Mouse (Mus musculus) kidney, embryonic 14.5 days (tissue): ENCODE results near the gene Prkca. TPM values are rescaled to one million over a fixed set of nuclear protein-coding genes. Genes with fewer than 3 reads are reported as not detected.

Source experiments
- ATAC-seq: fragments of 200-750 bp; cut with Nextera tagmentation; 2 replicates; pipeline ENCODE4 v1.8.0; 2017; ENCODE audit warnings: moderate number of reproducible peaks, mild to moderate bottlenecking, moderate TSS enrichment, moderate library complexity; ENCODE audit not compliant: low FRiP score, low TSS enrichment
- H3K27ac ChIP-seq: fragments of 300-500 bp; sonication (generic); 2 replicates; pipeline ENCODE4 v1.5.1; 2014; ENCODE audit warnings: low read depth, mild to moderate bottlenecking, low read length, moderate library complexity, mixed read lengths
- H3K27me3 ChIP-seq: fragments of 300-500 bp; sonication (generic); 2 replicates; pipeline ENCODE4 v1.6.1; 2014; ENCODE audit warnings: mild to moderate bottlenecking, low read length; ENCODE audit not compliant: control insufficient read depth, insufficient read depth
- H3K36me3 ChIP-seq: fragments of 300-500 bp; sonication (generic); 2 replicates; pipeline ENCODE4 v1.6.1; 2014; ENCODE audit warnings: low read length, mixed read lengths; ENCODE audit not compliant: control insufficient read depth, insufficient read depth
- H3K4me1 ChIP-seq: fragments of 300-500 bp; sonication (generic); 2 replicates; pipeline ENCODE4 v1.6.1; 2014; ENCODE audit warnings: low read length, mixed read lengths; ENCODE audit not compliant: control insufficient read depth, insufficient read depth
- H3K4me2 ChIP-seq: fragments of 300-500 bp; sonication (generic); replicated peaks from 2 replicates; pipeline ENCODE4 v1.6.1; 2014; ENCODE audit warnings: low read depth, mild to moderate bottlenecking, low read length
- H3K4me3 ChIP-seq: fragments of 300-500 bp; sonication (generic); 2 replicates; pipeline ENCODE4 v1.5.1; 2014; ENCODE audit warnings: mild to moderate bottlenecking, low read length
- H3K9ac ChIP-seq: fragments of 300-500 bp; sonication (generic); 2 replicates; pipeline ENCODE4 v1.6.1; 2014; ENCODE audit warnings: low read depth, mild to moderate bottlenecking, low read length, moderate library complexity
- H3K9me3 ChIP-seq: fragments of 300-500 bp; sonication (generic); 2 replicates; pipeline ENCODE4 v1.6.1; 2016; ENCODE audit warnings: low read length; ENCODE audit not compliant: control insufficient read depth
- WGBS: fragments of 180-500 bp; shearing (Covaris S2); extraction: QIAGEN DNeasy Blood & Tissue Kit; methylation state at CpG from one replicate; pipeline ENCODE4 v1.1.7; 2014; 5-methylcytosine and 5-hydroxymethylcytosine counted together
- polyA plus RNA-seq: library from polyadenylated mRNA; unstranded; fragments of >200 nt; fragmentation: Nextera tagmentation; extraction: Ambion mirVana; gene quantifications from 2 replicates; pipeline ENCODE4 v1.2.1, GENCODE M21; 2014

Gene Prkca
- polyA plus RNA-seq, 1 experiment from 2014 or later: 10.9 TPM

DNA sequence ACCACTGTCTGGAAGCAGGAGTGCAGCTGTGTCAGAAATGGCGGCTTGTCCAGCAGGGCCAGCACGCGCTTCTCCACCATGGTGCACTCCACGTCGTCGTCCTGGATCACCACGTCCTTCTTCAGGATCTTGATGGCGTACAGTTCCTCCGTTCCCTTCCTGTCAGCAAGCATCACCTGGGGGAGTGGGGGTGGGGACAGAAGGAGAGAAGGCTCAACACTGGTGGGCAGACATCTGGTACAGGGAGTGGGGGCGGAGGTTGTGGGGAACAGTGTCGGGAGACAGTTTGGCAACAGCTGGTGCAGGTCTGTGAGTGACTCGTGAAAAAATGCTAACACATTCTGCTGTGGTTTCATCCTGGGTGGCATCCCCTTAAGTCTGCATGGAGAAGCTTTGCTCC lies 359.8 kb downstream of the Prkca start:
- WGBS: 85% methylated on average over 12 of the region's 12 CpGs
- Histone ChIP-seq H3K9me3 (no peaks in the 10 kb centered on the region), H3K27ac (no peak overlapping the region), H3K36me3 (no peaks in the 10 kb centered on the region), H3K27me3 (no peaks in the 10 kb centered on the region), H3K9ac (no peak overlapping the region), H3K4me3 (no peak overlapping the region), H3K4me1 (0 out of 2 replicates have a peak, but pooled peaks cover 12% of the 10 kb centered on the region), H3K4me2 (no peak overlapping the region)
- no peak for ATAC-seq

DNA sequence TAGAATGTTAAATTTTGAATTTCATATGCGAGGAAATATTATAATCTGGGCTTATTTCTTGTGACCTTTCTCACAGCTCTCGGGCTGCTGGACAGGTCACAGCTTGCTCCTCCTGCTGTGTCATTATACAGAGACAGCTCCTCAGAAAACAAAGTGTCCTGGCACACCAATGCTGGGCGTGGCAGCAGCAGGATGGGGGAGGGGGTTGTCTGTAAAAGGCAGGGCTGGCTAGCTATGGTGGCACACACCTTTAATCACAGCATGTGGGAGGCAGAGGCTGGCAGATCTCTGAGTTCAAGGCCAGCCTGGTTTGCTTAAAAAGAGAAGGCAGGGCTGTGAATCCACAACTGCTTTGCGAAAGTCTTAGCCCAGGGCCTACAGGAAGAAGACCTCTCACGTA lies 360.5 kb downstream of the Prkca start:
- Histone ChIP-seq H3K9me3 (no peaks in the 10 kb centered on the region), H3K4me2 (no peak overlapping the region), H3K27me3 (no peaks in the 10 kb centered on the region), H3K4me1 (0 out of 2 replicates have a peak, but pooled peaks cover 12% of the 10 kb centered on the region), H3K4me3 (no peak overlapping the region), H3K36me3 (no peaks in the 10 kb centered on the region), H3K9ac (no peak overlapping the region), H3K27ac (no peak overlapping the region)
- 56% methylated on average over 5 of the region's 5 CpGs for WGBS
- ATAC-seq: no peak

DNA sequence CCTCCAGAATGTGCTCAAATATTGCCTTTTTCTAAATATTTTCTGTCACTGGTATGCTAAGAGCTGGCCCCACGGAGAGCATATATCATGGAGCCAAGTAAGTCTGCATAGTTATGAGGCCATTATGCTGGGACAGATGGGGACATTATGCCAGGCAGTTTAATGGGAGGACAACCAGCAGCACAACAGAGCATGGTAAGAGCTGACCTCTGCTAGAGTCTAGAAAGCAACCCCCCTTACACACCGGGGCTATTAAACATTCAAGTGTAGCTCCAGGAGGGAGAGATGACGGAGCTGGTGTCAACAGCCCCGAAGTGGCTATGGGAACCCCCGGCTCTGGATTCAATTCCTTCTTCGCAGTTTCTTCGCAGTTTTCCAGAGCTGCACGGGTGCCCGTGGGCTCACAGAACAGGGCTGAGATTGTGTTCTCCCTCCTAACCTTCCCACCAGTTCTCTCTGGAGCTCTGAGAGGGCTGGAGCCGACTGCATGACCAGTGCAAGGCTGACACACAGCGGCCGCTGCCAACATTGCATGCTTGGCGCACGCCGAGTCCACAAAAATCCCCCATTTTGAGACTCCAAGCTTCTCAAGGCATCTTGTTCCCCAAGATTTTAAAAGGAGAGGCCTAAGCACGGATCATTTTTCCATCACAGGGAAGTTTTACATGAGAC lies 361.4 kb downstream of the Prkca start:
- ATAC-seq: peak; percentile 67; the same call in 1 of the 2 replicates
- no peaks in the 10 kb centered on the region for H3K36me3 ChIP-seq
- 0 out of 2 replicates have a peak overlapping the region, but pooled peaks have one; percentile 4 for H3K9ac ChIP-seq

DNA sequence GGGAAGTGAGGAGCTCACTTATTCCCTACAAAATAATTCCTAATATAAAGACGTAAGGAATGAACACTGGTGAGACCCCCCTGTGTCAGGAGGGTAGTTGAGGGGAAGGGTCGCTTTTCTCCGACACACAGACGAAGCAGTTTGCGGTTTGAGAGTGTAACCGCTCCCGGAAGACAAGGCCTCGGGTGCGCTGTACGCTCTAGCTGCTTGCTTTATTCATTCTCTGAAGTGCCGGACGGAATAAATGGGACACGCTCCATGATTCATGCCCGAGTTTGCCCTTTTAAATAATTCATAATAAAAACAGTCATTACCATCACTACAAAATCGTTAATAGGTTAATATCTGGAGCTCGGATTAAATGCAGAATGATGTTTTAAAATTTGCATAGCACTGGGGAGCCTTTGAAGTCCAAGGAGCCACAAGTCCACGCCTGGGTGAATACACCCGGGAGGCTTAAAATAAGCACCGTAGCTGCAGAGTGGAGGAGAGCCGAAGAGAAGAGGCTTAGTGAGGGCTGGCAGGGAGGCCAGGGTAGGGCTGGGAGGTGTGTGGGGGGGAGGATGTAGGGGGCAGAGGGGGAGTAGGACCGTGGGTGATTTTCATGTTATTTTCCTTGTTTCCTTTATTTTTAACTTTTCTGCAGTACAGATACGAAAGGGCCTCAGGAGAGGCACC lies 364.1 kb downstream of the Prkca start:
- H3K27me3 ChIP-seq: no peaks in the 10 kb centered on the region
- 41% methylated on average over 22 of the region's 22 CpGs for WGBS
- H3K4me1 ChIP-seq: 0 out of 2 replicates have a peak, but pooled peaks cover 12% of the 10 kb centered on the region
- no peaks in the 10 kb centered on the region for H3K36me3 ChIP-seq
- no peak overlapping the region for H3K4me3 ChIP-seq
- H3K9me3 ChIP-seq: no peaks in the 10 kb centered on the region
- H3K27ac ChIP-seq: no peak overlapping the region
- H3K4me2 ChIP-seq: no peak overlapping the region
- no peak overlapping the region for H3K9ac ChIP-seq
- ATAC-seq: peak; percentile 54; the same call in 1 of the 2 replicates

More for the DNA sequence above, 361.4 kb downstream of the Prkca start:
- 18% methylated on average over 16 of the region's 16 CpGs for WGBS
- no peaks in the 10 kb centered on the region for H3K9me3 ChIP-seq
- H3K4me3 ChIP-seq: no peak overlapping the region
- H3K4me1 ChIP-seq: 0 out of 2 replicates have a peak, but pooled peaks cover 12% of the 10 kb centered on the region
- H3K4me2 ChIP-seq: no peak overlapping the region
- H3K27ac ChIP-seq: no peak overlapping the region
- H3K27me3 ChIP-seq: no peaks in the 10 kb centered on the region

DNA sequence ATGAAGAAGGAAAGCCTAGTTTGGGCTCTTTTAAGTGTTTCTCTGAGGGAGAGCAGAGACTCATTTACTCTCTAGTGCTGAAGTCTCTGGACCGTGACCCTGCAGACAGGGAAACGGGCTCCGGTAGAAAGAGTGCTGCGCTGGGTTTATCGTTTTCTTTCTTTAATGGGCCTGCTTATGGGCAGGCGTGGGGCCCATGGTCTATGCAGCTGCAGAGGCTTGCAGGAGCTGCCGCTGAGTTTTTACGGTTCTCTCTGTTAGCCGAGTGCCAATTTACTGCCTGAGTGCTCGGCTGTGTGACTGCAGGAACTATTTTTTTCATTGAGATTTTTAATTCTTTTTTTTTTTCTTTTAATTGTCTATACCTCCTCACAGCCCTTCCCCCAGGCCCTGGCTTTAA lies 373.8 kb downstream of the Prkca start:
- Histone ChIP-seq H3K4me3 (no peak overlapping the region), H3K27ac (no peak overlapping the region), H3K4me2 (no peak overlapping the region), H3K27me3 (no peaks in the 10 kb centered on the region), H3K9me3 (no peaks in the 10 kb centered on the region), H3K4me1 (peaks cover 29% of the 10 kb centered on the region), H3K9ac (no peak overlapping the region), H3K36me3 (no peaks in the 10 kb centered on the region)
- peak; percentile 32; the same call in 1 of the 2 replicates for ATAC-seq
- WGBS: 6% methylated on average over 10 of the region's 10 CpGs

DNA sequence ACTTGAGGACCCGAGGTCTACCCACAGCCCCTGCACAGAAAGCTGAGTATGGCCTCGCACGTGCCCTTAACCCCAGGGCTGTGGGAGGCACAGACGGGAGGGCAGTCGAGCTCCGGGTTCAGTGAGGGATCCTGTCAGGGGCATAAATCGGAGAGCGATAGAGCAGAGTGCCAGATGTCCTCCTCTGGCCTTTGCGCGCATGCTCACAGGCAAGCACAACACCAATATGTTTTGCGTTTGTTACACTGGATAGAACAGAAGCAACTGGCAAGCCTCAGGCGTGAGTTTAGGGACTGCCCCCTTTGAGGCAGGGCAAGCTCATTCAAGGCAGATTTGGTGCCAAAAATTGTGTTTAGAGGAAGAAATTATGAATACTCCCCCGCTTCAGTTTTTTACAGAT lies 375.6 kb downstream of the Prkca start:
- Histone ChIP-seq H3K4me2 (no peak overlapping the region), H3K4me3 (no peak overlapping the region), H3K9ac (no peak overlapping the region), H3K9me3 (no peaks in the 10 kb centered on the region), H3K36me3 (no peaks in the 10 kb centered on the region), H3K4me1 (peaks cover 29% of the 10 kb centered on the region), H3K27ac (no peak overlapping the region), H3K27me3 (no peaks in the 10 kb centered on the region)
- 31% methylated on average over 13 of the region's 13 CpGs for WGBS
- ATAC-seq: peak; percentile 73

DNA sequence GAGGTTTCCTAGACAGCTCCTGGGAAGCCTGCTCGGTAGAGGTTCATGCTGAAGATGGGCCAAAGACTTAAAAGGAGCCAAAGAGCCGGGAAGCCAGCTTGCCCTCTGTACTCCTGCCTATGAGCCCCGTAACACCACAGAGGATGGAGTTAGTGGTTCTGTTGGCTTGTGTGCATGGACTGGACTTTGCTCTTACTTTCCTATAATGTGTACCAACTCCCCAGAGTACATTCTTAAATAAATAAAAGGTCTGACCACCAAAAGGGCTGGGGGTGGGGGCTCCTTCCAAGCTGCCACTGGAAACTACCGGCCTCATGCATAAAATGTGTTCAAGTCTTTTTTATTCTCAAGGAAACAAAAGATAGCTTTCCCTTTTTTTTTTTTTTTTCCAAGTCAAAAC lies 377.5 kb downstream of the Prkca start:
- no peak overlapping the region for H3K4me2 ChIP-seq
- peaks cover 29% of the 10 kb centered on the region for H3K4me1 ChIP-seq
- H3K27ac ChIP-seq: no peak overlapping the region
- 71% methylated on average over 4 of the region's 4 CpGs for WGBS
- ATAC-seq: no peak
- no peak overlapping the region for H3K9ac ChIP-seq
- no peaks in the 10 kb centered on the region for H3K27me3 ChIP-seq
- no peaks in the 10 kb centered on the region for H3K36me3 ChIP-seq
- H3K9me3 ChIP-seq: no peaks in the 10 kb centered on the region
- no peak overlapping the region for H3K4me3 ChIP-seq

DNA sequence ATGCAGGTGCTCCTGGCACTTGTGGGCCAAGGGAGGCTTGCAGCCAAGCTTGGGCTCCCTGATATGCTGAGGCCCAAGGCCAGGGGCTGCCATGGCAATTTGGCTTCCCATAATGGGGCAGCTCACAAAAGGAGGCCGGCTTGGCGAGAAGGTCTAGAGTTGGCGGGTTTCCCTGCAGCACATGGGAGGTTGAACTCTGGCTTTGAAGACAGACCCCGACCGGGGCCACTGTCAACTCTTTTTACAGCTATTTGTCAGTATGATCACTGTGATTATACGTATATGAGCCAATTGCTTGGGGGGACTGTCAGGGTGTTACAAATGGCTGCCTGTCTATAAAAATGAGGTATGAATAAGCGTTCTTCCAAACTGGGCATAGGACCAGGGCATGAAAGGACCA lies 378.3 kb downstream of the Prkca start:
- H3K4me1 ChIP-seq: peaks cover 27% of the 10 kb centered on the region
- no peaks in the 10 kb centered on the region for H3K36me3 ChIP-seq
- WGBS: 83% methylated on average over 7 of the region's 7 CpGs
- H3K4me3 ChIP-seq: no peak overlapping the region
- H3K9ac ChIP-seq: no peak overlapping the region
- no peak overlapping the region for H3K27ac ChIP-seq
- H3K27me3 ChIP-seq: no peaks in the 10 kb centered on the region
- no peak for ATAC-seq
- no peaks in the 10 kb centered on the region; the same call in 1 of the 2 replicates for H3K9me3 ChIP-seq
- no peak overlapping the region for H3K4me2 ChIP-seq
